Mouse (Mus musculus) hematopoietic stem cell, adult 5-6 weeks (primary cell): ENCODE measurements around the gene Olfr1256. TPM values are rescaled to one million over a fixed set of nuclear protein-coding genes. Genes with fewer than 3 reads are reported as not detected.

Experiments
- ATAC-seq, 2 experiments: fragments of 125-278 bp in 1 of 2; replicated peaks in 1 of 2; 2 replicates each; pipeline ENCODE4 v1.8.0; 2016 to 2017; ENCODE audit warnings: inconsistent platforms in 2 of 2, mild to moderate bottlenecking in 2 of 2, moderate number of reproducible peaks in 2 of 2, low read depth in 1 of 2, moderate TSS enrichment in 1 of 2; ENCODE audit not compliant: low FRiP score in 2 of 2, poor library complexity in 2 of 2, severe bottlenecking in 2 of 2, insufficient read depth in 1 of 2, low TSS enrichment in 1 of 2
- total RNA-seq: library from RNA; stranded (forward); fragments of 172-1452, 232-1000 nt; gene quantifications from 2 replicates; pipeline ENCODE4 v1.2.3, GENCODE M21; 2017

Olfr1256 gene
- 0.06 TPM in 1 of 2 replicates, not detected in the other for total RNA-seq

DNA sequence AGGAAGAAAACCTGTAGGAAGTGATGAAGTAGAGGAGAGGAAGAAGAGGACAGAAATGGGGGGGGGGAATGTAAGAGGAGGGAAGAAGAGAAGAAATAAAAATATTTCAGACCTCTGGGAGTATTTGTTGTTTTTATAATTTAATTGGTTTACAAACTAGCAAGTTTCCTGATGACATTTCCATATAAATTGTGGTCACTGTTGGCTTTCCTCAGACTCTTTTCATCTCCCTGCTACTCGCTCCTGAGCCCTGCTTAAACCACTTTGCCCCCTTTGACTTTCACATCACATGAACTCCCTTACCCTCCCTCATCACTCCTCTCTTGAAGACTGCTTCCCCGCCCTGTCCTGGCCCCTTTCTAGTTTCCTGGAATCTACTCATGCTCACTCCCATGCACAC is at the start of gene Olfr1256:
Gene Olfr1256, minus strand, starts transcription at position 101 of the 400 bp plus-strand sequence.
- ATAC-seq: no peak

DNA sequence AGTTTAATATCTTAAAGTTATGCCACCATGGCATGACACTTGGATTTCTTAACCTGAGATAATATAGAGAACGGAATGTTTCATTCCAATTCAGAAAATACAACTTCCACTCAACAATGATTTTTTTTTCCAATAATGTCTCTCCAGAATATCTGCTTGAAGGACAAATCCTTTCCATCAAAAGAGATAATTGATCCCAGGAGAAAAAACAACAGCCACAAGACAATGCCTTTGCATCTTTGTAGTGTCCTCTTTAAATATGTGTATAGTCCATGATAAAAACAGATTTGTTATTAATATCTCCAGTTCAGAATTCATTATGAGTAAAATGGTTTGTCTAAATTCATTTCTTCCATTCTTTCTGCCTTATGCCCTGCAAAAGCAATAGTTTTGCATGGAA is 36.8 kb upstream of the Olfr1256 start, which contains the start of gene Olfr1257:
Gene Olfr1257, plus strand, starts transcription at position 301 of the 400 bp plus-strand sequence.
- ATAC-seq: no peak

DNA sequence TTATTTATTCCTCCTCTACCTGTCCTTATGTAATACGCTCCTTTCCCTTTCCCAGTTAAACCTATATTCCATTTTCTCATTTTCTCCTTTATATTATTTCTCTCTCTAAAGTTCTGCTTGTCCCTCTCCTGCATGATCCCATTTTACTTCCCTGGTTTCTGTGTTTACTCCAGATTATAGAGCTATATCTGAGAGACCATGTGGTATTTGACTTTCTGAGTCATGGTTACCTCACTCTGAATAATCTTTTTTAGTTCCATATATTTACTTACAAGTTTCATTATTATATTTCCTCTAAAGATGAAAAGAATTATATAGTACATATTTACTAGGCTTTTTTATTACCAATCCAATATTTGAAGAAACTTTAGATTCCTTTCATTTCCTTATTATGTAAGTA is 7.9 kb upstream of the Olfr1256 start:
- no peak for ATAC-seq

DNA sequence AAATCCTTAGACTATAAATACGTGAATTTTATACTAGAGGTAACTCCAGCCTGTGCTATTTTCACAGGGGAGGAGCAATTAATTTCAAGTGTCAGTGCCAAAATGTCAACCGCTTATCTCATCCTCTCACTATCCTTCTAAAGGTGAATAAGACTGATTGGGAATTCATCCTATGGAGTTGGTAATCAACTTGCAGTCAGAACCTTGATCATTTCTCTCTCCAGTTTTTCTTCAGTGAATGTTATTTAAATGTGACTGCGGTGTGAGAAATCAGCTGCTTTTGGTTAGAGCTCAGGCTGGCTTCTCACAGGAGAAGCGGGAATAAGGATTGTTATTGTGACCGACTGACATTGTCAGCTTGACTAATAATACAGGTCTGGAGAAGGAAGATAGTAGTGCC is 6.8 kb upstream of the Olfr1256 start, which contains the start of gene Olfr48:
Gene Olfr48, minus strand, starts transcription at position 101 of the 400 bp plus-strand sequence.
- no peak for ATAC-seq

DNA sequence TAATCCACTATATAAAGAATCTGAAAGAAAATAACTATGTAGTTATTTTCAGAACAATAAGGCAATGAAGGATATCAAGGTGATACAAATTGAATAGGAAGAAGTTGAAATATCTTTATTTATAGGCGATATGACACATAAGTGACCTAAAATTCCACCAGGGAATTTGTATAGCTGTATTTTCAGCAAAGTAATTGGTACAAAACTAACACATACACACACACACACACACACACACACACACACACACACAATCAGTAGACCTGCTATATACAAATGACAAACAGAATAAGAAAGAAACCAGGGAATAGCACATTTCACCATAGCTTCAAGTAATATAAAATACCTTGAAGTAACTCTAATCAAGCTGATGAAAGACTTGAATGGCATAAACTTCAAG is 21.1 kb downstream of the Olfr1256 start:
- ATAC-seq: no peak

DNA sequence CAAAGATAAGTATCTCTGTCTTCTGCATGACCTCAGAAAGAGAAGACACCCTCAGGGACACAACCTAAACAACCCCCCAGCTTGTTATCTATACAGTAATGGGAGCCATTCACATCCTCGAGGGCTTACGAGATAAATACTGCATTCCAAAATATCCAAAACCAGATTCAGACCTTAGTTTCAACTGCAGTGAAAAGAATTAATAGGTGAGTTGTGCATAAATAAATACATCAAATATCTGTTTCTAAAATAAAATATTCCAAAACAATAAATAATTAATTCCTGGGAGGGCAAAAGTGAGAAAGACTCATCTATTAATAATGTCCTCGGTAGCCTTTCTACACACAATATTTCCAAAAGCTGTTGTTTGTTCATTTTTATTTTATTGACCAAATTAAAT is 29.6 kb downstream of the Olfr1256 start, which contains the start of gene Olfr1255:
Gene Olfr1255, plus strand, starts transcription at position 301 of the 400 bp plus-strand sequence.
- ATAC-seq: no peak

DNA sequence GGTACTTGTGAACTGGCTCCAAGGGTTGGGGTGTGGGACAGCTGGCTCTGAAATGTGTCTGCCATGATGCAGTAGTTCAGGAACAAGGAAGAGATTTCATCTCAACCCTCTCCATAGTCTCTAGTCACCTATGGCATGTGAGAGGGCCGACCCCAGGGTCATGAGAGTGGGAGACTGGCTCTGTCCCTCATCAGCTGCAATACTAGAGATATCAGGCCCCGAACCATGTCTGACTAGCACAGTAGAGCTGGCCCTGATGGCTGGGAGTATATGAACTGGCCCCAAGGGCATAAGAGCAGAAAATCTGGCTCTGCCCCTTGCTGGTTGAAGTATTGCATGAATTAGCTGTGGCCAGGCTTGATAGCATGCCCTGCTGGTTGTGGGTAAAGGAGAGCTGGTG is 30.6 kb downstream of the Olfr1256 start:
- no peak for ATAC-seq

DNA sequence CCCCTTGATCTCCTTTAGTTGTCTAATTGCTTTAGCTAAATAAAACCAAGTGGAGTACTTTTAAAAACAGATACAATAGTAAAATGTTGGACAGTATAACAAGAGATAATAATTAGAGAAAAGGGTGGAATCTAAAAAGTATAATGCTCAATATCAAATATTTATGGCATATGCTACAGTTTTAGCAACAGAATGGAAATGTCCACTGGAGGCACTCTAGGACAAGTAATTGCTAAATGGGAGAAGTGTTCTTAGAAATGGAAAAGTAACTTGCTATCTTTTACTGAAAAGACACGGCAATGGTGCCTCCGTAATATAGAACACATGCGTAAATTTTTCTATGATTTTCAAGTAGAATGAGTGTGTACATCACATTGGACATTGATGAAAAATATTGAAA is 41.8 kb downstream of the Olfr1256 start:
- no peak for ATAC-seq

DNA sequence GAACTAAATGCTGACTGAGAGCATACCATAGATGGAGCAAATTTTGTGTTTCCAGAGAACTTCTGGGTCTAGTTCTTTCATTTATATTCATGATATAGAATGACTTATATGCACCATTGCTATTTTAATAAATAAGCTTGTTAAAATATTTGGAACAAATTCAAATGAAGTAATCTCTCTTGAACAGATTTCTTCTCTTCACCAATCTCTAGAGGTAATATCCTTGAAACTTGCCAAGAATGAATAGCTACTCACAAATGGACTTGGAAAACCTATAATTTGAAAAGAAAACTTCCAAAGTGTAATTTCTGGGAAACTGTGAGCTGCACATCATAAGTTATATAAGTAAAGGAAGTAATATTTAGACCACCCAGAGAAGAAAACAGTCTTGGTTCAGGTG is 47.8 kb downstream of the Olfr1256 start, which contains the start of gene Olfr1254:
Gene Olfr1254, minus strand, starts transcription at position 101 of the 400 bp plus-strand sequence.
- ATAC-seq: no peak

Other genes starting within 250 kb of the Olfr1256 start
- gene Olfr1246, start 248.4 kb downstream of the Olfr1256 start, total RNA-seq: not detected in 2 replicates
- not detected in 2 replicates for gene Olfr1247, start 227.4 kb downstream of the Olfr1256 start, total RNA-seq
- not detected in 2 replicates for gene Olfr1248, start 223.3 kb downstream of the Olfr1256 start, total RNA-seq
- gene Olfr1249, start 206.6 kb downstream of the Olfr1256 start, total RNA-seq: not detected in 2 replicates
- not detected in 2 replicates for gene Olfr1250, start 180.1 kb downstream of the Olfr1256 start, total RNA-seq
- not detected in 2 replicates for gene Olfr1251, start 169.6 kb downstream of the Olfr1256 start, total RNA-seq
- not detected in 2 replicates for gene Olfr1252, start 116.5 kb downstream of the Olfr1256 start, total RNA-seq
- gene Olfr1253, start 84.5 kb downstream of the Olfr1256 start, total RNA-seq: not detected in 2 replicates
- not detected in 2 replicates for gene Olfr1254, start 47.9 kb downstream of the Olfr1256 start, total RNA-seq
- not detected in 2 replicates for gene Olfr1255, start 29.5 kb downstream of the Olfr1256 start, total RNA-seq
- not detected in 2 replicates for gene Olfr48, start 6.7 kb upstream of the Olfr1256 start, total RNA-seq
- not detected in 2 replicates for gene Olfr1257, start 36.9 kb upstream of the Olfr1256 start, total RNA-seq
- not detected in 2 replicates for gene Olfr1258, start 85.8 kb upstream of the Olfr1256 start, total RNA-seq
- not detected in 2 replicates for gene Olfr1259, start 107.1 kb upstream of the Olfr1256 start, total RNA-seq
- not detected in 2 replicates for gene Olfr1260, start 132.8 kb upstream of the Olfr1256 start, total RNA-seq
- not detected in 2 replicates for gene Olfr1261, start 149.7 kb upstream of the Olfr1256 start, total RNA-seq
- not detected in 2 replicates for gene Olfr1262, start 158.6 kb upstream of the Olfr1256 start, total RNA-seq
- not detected in 2 replicates for gene Olfr1263, start 170.6 kb upstream of the Olfr1256 start, total RNA-seq
- gene Olfr1264, start 184.0 kb upstream of the Olfr1256 start, total RNA-seq: not detected in 2 replicates
- not detected in 2 replicates for gene Olfr1265, start 193.8 kb upstream of the Olfr1256 start, total RNA-seq
- gene Olfr140, start 222.0 kb upstream of the Olfr1256 start, total RNA-seq: not detected in 2 replicates